Mouse (Mus musculus): ENCODE measurements around the gene Tnxb.

The Tnxb gene

DNA sequence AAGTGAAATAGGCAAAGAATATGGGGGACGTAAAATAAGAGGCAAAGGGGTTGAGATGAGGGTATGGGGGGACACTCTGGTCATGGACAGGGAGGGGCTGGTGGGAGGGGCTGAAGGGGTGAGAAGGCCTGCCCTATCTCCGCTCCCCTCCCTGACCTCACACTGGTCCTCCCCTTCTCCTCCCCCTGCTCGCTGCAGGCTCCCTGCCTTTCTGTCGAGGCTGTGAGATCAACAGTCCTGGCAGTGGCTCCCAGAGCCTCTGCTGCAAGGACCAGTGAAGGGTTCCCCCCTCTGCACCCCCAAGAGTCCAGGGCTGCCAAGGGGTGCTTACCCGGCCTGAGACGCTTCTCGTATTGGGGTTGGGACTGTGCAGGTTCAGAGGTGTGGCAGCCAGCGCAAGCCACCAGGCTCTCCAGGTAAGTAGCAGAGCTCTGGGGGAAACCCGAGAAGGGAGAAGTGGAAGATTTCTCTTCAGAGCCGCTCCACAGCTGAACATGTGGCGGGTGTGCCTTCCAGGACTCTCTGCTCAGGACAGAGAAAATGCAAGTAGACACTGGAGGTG, 10.0 kb upstream of the Tnxb start:
- DNase-seq, result no peak

DNA sequence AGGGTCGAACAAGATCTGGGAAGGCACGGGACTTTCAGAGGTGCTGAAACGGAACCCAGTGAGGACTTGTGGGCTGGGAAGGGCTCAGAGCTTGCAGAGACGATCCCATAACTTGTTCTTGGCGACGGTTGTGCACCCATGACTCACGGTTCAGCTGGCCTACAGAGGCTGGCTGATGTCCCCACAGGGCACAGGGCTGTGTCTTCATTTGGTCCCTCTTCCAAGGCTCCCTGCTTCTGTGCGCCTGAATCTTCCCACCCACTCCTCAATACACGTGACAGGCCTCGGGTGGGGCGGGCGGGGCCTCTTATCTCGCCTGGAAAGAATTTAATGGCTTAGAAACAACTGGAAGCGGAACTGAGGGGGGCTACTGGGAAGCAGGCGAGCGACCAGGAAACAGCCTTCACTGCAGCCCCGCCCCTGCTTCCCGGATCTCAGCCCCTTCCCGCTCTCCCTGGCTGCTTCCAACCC, 9.2 kb upstream of the Tnxb start:
- no peak for DNase-seq

DNA sequence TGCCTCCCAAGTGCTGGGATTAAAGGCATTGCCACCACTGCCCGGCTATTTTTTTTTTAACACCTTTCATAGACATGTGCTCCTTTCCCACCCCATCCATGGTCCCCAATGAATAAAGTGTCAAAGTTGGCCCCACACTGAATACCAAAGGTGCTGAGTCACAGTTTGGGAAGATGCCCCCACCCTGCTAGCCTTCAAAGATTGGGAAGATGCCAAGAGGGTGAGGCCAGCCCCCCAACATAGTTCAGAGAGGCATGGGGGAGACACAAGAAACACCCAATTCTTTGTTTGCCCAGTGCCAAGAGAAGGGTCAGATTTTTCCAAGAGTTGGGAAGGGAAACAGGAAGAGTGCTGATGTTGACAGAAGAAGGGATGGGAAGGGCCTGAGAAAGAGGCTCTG, 7.9 kb upstream of the Tnxb start:
- DNase-seq, result no peak

DNA sequence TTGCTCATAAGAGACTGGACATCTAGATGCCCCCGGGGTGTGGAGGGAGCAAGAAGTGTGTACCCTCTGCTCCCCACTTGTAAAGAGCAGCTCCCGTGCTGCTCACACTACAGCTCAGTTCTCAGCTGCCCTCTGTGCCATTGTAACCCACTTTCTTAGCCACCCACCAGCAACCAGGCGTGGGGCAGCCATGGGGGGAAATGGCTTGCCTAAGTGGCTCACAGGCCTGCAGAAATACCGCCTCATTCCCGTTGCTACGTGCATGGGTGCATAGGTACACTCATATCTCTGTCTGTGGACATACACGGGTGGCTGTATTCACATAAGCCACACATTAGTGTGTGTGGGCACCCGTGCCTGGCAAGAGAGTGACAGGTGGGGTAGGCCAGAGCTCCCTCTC, 7.4 kb upstream of the Tnxb start:
- DNase-seq, result no peak

DNA sequence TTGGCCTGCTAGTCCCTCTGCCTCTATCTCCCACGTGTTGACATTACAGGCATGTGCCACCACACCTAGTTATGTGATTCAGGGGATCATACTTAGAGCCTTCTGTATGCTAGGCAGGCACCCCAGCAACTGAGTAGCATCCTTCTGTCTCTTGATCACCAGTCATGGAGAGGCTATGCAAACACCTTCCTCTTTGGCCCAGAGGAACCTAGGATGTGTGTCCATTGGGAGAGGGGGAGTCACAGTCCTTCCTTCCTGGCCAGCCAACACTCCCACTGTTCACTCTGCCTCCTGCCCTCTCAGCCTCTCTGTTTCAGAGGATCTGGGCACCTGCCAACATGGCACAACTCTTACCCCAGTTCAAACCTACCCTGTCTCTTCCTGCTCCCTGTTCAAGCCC, 6.8 kb upstream of the Tnxb start:
- DNase-seq, result no peak

DNA sequence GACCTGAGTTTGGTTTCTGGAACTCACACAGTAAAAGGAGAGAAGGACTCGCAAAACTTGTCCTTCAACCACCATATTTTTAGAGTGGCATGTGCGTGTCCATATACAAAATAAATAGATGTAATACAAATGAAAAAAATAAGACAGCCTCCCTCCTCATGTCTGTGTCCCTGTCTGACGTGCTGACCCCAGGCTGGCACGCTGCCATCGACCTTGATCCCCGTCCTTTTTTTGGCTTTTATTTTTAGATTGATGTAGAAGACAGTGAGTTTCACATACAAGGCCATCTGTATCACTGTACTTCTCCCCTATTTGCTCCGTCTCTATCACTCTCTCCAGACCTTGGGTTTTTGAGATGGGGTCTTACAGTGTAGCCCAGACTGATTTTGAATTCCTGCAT, 5.9 kb upstream of the Tnxb start:
- DNase-seq, result no peak

DNA sequence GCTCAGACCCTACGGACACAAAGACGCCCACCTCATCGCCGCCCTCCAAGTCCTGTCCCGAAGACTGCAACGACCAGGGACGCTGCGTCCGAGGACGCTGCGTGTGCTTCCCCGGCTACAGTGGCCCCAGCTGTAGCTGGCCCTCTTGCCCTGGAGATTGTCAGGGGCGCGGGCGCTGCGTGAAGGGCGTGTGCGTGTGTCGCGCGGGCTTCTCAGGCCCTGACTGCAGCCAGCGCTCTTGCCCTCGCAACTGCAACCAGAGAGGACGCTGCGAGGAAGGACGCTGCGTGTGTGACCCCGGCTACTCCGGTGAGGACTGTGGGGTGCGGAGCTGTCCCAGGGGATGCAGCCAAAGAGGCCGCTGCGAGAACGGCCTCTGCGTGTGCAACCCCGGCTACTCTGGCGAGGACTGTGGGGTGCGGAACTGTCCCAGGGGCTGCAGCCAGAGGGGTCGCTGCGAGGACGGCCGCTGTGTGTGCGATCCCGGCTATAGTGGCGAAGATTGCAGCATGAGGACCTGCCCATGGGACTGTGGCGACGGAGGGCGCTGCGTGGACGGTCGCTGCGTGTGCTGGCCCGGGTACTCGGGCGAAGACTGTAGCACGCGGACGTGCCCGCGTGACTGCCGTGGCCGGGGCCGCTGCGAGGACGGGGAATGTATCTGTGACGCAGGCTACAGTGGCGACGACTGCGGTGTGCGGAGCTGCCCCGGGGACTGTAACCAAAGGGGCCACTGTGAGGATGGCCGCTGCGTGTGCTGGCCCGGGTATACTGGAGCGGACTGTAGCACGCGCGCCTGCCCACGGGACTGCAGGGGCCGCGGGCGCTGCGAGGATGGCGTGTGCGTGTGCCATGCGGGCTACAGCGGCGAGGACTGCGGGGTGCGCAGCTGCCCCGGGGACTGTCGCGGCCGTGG, 1.1 kb downstream of the Tnxb start:
- no peak for DNase-seq

DNA sequence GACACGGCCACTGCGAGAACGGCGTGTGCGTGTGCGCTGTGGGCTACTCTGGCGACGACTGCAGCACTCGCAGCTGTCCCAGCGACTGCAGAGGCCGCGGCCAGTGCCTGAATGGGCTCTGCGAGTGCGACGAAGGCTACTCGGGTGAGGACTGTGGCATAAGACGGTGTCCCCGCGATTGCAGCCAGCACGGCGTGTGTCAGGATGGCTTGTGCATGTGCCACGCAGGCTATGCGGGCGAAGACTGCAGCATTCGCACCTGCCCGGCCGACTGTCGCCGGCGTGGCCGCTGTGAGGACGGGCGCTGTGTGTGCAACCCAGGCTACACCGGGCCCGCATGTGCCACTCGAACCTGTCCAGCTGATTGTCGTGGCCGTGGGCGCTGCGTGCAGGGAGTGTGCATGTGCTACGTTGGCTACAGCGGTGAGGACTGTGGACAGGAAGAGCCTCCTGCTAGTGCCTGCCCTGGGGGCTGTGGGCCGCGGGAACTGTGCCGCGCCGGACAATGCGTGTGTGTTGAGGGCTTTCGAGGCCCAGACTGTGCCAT, 2.0 kb downstream of the Tnxb start:
- no peak for DNase-seq

DNA sequence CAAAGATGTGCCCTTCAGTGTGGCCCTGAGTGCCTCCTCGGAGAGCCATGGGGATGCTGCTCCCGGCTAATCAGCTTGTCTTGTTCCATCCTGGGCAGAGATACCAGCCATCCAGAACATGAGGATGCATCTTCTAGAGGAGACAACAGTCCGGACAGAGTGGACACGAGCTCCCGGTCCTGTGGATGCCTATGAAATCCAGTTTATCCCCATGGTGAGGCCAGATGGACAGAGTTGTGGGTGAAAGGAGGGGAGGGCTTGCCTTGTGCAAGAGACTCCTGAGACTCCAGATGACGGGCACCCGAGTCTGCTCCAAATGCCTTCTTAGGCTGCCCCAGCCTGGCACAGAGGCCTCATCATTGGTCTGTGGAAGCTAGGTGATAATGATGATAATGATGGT, 2.8 kb downstream of the Tnxb start:
- DNase-seq, result no peak

DNA sequence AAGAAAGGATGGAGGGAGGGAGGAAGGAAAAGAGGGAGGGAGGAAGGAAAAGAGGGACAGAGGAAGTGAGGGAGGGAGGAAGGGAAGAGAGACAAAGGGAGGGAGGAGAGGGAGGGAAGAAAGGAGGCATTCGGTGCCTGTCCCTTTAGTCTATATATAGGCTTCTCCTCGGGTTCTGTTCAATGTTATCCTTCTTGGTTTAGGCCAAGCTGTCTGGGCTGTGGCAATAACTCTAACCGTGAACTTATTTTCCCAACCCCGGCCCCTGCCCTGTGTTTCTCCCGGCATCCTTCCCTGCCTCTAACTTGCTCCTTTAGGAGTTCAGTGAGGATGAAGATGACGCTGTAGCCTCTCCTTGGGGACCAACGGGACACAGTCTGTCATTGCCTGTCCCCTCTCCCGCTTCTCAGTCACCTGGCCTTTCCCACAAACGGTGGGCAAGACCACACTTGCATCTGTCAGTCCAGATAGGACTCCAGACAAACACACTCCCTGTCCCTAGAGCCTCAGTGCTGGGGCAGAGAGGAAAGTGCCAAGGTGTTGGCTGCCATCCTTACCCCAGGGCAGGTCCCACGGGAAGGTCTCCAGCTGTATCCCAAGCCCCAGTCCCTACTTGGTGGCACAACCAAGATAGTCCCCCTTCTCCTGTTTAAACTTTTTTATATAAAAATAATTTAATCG, 4.3 kb downstream of the Tnxb start:
- DNase-seq, result no peak

DNA sequence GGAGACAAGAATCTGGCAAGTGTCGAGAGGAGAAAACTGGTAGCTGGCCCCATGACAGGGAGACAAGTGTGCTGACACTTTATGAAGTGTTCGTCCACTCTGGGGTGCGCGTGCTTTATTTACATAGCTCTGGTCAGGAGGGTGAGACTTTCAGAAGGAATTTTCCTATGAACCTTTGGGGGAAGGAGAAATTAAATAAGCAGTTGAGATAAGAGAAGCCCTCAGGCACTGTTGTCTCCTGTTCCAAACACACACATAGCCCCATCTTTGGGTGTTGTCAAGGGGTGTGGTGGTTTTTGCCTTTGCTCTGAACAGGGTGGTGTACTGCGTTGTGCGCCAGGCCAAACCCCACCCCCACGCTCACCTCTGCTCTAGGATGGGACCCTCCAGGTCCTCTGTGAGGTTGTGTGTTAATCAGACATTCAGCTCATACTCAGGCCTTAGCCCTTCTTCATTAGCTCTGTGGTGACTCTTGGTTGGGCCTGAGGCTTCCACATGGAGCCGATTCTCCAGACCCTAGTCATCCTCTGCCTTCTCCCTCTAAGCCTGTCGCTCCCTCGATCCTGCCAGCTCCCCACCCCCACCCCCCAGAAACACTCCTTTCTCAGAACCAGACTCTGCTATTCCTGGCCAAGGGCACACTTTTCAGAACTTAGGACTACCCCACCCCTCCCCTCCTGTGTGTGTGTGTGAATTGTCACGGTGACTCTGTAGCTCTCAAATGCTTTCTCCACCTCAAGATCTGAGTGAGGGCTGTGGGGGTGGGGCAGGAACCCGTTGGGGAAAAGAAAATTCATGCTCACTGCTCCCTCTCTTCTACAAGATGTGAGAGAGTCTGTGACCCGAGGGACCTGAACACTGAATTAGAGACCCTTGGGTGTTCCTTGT, 5.1 kb downstream of the Tnxb start:
- DNase-seq, result no peak

DNA sequence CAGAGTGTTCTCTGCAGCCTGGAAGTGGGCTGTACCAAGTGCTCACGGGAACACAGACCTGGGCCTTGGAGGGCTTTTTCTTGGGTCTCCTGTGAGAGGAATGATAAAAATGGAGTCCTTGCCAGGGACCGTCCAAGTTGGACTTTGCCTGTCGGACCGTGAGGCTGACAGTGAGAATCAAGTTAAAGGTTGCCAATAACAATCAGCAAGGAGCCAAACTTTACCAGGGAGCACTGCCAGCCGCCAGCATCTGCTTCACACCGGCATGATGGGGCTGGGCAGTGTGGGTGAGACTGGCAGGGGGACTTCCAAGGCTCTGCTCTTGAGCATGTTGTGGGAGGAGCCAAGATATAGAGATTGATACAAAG, 5.7 kb downstream of the Tnxb start:
- DNase-seq, result no peak

DNA sequence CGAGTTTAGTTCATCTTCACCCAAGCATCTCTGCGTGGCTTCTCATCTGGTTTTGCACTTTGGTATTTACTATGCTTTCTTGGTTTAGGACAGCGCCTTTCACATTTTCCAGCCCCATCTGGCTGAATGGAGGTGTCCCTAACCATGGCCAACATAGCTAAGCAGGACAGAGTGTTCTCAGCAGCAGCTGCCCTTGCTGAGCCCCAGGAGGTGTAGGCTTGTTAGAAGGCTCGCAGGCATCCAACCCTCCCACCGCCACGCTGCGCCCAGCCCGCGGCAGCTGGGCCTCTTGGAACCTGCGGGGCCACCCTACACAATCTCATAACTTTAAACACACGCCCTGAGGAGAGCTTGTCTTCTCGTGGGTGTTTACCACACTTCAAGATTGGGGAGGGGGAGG, 6.3 kb downstream of the Tnxb start:
- DNase-seq, result no peak

DNA sequence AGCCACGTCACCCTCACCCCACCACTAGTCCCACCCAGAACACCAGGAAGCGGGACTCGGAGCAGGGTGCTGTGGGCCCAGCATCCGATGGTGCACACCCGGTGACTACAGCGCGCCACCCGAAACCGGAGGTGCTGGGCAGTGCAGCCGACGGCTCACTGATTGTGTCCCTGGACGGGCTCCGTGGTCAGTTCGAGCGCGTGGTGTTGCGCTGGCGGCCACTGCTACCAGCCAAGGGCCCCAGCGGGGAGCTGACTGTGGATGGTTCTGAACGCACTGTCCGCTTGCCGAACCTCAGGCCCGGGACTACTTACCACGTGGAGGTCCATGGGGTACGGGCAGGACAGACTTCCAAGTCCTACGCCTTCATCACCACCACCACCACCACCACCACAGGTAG, 9.9 kb downstream of the Tnxb start:
- DNase-seq, result no peak

DNA sequence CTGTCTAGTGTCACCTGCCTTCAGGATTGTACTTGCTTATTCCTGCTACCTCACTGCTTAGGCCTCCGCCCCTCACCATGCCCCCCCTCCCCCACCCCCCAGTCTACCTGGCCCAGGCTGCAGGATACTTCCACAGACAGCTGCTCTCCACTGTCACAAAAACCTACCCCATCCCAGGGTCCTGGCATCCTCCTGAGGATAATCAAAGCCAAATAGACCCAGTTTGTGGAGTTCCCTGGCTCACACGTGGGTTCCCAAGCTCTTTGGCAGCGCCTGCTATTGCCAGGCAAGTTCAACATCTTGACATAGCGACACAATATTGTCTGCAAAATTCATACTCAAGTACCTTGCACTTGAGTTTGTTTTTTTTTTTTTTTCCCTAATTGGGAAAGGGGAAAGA, 10.3 kb downstream of the Tnxb start:
- DNase-seq, result no peak

DNA sequence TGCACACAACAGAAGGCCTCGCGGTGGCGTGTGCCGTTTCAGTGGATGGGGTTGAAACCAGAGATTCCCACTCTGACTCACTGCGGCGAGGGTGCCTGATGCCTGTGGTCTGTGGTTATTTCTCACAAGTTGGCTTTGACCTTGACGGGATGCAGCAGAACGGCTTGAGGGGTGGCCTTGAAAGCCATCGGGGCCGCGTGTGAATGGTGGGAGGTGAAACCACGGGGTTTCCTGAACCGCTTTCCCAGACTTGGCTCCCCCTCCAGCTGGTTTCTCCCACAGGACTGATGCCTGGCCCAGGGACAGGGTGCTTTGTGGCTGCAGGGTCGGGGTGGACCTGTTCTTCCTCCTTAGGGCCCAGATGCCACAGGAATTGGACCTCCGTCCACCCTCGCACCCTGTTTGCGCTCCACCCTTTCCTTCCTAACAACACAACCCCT, 10.8 kb downstream of the Tnxb start:
- DNase-seq, result no peak

DNA sequence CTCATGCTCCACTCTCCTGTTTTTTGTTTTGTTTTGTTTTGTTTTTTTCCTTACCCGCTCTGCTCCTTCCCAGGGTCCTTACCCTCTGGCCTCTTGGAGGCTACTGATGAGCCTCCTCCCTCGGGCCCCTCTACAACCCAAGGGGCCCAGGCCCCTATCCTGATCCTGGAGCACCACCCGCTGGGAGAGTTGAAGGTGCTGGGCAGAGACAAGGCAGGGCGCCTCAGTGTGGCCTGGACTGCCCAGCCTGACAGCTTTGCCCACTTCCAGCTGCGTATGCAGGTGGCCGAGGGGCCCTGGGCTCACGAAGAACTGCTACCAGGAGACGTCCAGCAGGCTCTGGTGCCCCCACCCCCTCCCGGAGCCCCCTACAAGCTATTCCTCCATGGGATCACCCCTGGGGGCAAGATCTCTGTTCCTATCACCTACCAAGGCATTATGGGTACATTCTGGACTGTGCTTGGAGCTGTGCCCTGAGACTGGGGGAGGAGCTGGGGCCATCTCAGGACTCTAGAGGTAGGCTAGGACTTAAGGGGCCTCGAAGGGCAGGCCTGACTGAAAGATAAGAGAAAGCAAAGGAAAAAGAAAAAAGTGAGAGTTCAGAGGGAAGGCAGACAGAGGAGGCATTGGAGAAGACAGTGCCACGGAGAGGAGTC, 11.7 kb downstream of the Tnxb start:
- no peak for DNase-seq

DNA sequence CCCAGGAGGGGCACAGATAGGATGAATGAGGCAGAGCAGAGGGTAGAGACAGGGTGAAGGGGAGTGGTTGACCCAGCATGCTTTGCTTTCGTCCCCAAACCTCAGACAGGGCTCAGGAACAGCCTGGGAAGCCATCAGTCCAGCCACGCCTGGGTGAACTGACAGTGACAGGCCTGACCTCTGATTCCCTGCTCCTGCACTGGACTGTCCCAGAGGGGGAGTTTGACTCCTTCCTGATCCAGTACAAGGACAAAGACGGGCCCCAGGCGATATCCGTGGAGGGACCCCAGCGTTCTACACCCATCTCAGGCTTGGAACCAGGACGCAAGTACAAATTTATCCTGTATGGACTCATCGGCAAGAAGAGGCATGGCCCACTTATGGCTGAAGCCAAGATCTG, 12.8 kb downstream of the Tnxb start:
- DNase-seq, result no peak

DNA sequence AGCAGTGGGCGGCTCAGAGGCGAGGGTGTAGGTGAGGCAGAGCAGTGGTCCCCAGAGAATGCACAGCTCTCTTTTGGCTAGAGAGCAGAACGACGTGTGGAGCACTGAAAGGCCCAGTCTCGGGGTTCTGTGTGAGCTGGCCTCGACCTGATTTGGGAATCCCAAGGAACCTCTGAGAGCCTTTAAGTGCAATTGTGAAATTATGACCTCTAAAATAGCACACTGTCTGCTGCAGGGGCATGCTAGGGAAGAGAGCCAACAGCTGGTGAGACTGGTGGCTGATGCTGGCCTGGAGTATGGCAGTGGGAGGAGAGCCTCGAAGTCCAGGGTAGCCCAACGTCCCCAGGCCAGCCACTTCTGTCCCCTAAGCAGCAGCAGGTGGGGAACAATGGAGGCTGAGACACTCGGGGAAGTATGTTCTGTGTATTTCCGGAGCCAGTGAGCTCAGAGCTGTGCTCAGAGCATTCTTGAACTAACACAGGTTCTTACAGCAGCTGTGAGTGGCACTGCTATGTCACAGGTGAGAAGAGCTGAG, 13.4 kb downstream of the Tnxb start:
- no peak for DNase-seq

DNA sequence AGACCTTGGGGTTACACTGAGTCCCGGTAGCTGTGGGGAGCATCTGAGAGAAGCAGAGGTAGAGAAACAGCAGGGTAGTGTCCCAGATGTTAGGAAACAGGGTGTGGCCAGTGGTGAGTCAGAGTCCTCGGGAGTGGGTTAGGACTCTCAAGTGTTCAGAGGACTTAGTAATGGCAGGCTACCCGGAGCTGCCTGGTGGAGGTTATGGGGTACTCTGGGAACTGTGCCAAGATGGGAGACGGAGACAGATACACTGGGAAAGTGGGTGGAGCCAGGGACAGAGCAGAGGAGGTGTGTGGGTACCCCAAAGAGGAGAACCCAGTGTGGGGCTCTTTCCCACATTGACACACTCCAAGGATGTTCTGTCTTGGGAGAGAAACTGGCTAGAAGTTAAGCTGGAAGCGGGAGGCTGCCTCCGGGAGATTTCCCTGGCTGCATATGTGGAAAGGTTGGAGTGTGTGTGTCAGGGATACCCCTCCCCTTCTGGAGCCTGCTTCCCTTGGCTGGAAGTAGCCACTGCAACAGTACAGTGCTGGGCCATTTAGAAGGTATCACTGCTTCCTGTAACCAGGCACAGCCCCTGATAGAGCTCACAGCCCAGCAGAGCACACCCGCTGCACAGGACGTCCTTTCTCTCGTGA, 14.0 kb downstream of the Tnxb start:
- DNase-seq, result no peak

All from thymus, postnatal 4 days (tissue).